Mouse (Mus musculus) heart, adult 8-10 months (tissue): Measurements from ENCODE around the gene BC030867. TPM values are rescaled to one million over a fixed set of nuclear protein-coding genes. Genes with fewer than 3 reads are reported as not detected.

Source experiments
- microRNA-seq: library from miRNA; unstranded; fragments of <30 nt; microRNA quantifications from one replicate; pipeline ENCODE4 v1.2.0, GENCODE M21; 2022
- total RNA-seq, 4 experiments: library from RNA; stranded (reverse); gene quantifications; 2 replicates each; pipeline ENCODE4 v1.2.4; 2022

Gene BC030867
- total RNA-seq, 4 experiments from 2014 or later: 0.12 to 0.23 (median 0.18) TPM

Small RNAs within 50 kb of the gene (microRNA-seq; reads per million reads assigned to microRNA genes)
- 3.1 reads per million, percentile 3 among the genes with 10 or more reads in this experiment for gene Mir8101

Other genes starting within 250 kb of the BC030867 start
- gene Mpp3, start 220.4 kb upstream of the BC030867 start, total RNA-seq: 1 to 10 TPM in 3 of 4 experiments, under 1 TPM in 1; 0.92 to 2.6 (median 1.5) TPM
- gene Cd300lg, start 207.4 kb upstream of the BC030867 start, total RNA-seq: 10 to 100 TPM; 56.7 to 79.2 (median 64.0) TPM
- 1 to 10 TPM; 2.6 to 4.7 (median 4.3) TPM for gene Mpp2, start 160.4 kb upstream of the BC030867 start, total RNA-seq
- not detected for gene Ppy, start 147.6 kb upstream of the BC030867 start, total RNA-seq
- not detected for gene Pyy, start 141.1 kb upstream of the BC030867 start, total RNA-seq
- under 1 TPM; 0.14 to 0.30 (median 0.22) TPM for gene Nags, start 103.4 kb upstream of the BC030867 start, total RNA-seq
- 10 to 100 TPM; 12.7 to 15.5 (median 14.9) TPM for gene Tmem101, start 92.5 kb upstream of the BC030867 start, total RNA-seq
- gene Lsm12, start 63.6 kb upstream of the BC030867 start, total RNA-seq: 10 to 100 TPM; 45.4 to 51.9 (median 48.8) TPM
- gene G6pc3, start 59.3 kb upstream of the BC030867 start, total RNA-seq: 10 to 100 TPM; 52.2 to 60.3 (median 58.6) TPM
- gene Hdac5, start 18.7 kb upstream of the BC030867 start, total RNA-seq: 100 to 1,000 TPM; 114 to 136 (median 121) TPM
- gene Asb16, start 19.9 kb downstream of the BC030867 start, total RNA-seq: 1 to 10 TPM; 1.3 to 1.6 (median 1.5) TPM
- 10 to 100 TPM; 27.0 to 28.1 (median 27.6) TPM for gene Tmub2, start 36.0 kb downstream of the BC030867 start, total RNA-seq
- 10 to 100 TPM; 17.7 to 21.1 (median 20.1) TPM for gene Atxn7l3, start 47.7 kb downstream of the BC030867 start, total RNA-seq
- gene Ubtf, start 70.9 kb downstream of the BC030867 start, total RNA-seq: 10 to 100 TPM; 48.6 to 59.7 (median 52.1) TPM
- 1 to 10 TPM in 2 of 4 experiments, under 1 TPM in 2; 0.19 to 4.5 (median 1.5) TPM for gene Slc4a1, start 117.3 kb downstream of the BC030867 start, total RNA-seq
- gene Rundc3a, start 144.5 kb downstream of the BC030867 start, total RNA-seq: under 1 TPM in 1 of 4 experiments, not detected in 3; 0.16 TPM
- gene Slc25a39, start 159.1 kb downstream of the BC030867 start, total RNA-seq: 100 to 1,000 TPM; 174 to 204 (median 197) TPM
- 10 to 100 TPM; 76.5 to 84.8 (median 79.6) TPM for gene Grn, start 181.4 kb downstream of the BC030867 start, total RNA-seq
- 1 to 10 TPM; 2.5 to 5.4 (median 3.6) TPM for gene Fam171a2, start 198.8 kb downstream of the BC030867 start, total RNA-seq
- 1 to 10 TPM; 3.4 to 7.2 (median 4.4) TPM for gene Itga2b, start 221.2 kb downstream of the BC030867 start, total RNA-seq